Mouse (Mus musculus): ENCODE results near the gene Amn. TPM values are rescaled to one million over a fixed set of nuclear protein-coding genes. Genes with fewer than 3 reads are reported as not detected.

Gene Amn
- polyA plus RNA-seq, 1 experiment, result 194 TPM

DNA sequence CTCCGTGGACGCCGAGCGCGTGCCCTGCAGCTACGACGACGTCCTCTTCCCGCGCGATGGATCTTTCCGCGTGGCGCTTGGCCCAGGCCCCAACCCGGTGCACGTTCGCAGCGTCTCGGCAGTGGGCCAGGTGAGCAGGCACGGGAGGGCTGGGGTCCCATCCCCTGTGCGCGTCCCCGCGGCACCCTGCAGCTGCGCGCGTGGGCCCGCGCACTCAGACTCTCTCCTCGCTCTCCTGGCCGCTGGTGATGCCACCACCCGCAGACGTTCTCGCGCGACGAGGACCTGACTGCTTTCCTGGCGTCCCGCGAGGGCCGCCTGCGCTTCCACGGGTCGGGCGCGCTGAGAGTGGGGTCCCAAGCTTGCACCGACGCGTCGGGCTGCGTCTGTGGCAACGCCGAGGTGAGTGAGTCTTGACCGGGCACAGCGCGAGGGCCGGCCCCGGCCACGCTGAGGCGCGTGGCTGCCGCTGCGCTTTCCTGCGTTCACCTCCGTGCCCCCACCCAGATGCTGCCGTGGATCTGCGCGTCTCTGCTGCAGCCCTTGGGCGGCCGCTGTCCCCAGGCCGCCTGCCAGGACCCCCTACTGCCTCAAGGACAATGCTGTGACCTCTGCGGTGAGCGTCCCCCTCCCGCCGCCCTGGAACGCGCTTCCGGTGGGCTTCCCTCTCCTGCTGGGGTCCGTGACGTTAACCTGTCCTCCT, 3.7 kb downstream of the Amn start:
- Histone ChIP-seq H3K4me1 (ENCODE audit: control insufficient read depth, insufficient read depth, low read length) (peaks cover 10% of the 10 kb centered on the region; the same call in 1 of the 2 replicates), H3K27ac (ENCODE audit: insufficient read depth, low read depth, low read length) (no peak overlapping the region), H3K4me3 (ENCODE audit: insufficient read depth, low read depth, low read length) (peak overlapping the region; percentile 19; the same call in 1 of the 2 replicates), H3K27me3 (replicated peaks; ENCODE audit: control insufficient read depth, insufficient read depth, low read length) (no peaks in the 10 kb centered on the region), H3K36me3 (ENCODE audit: control insufficient read depth, insufficient read depth, low read length) (no peaks in the 10 kb centered on the region)
- DNase-seq, result no peak
- WGBS, result 31% methylated on average over 80 of the region's 80 CpGs
- no peak for TF ChIP-seq POLR2A (IDR thresholded peaks at IDR 0.05; ENCODE audit: low read depth, low read length)
- no peak for TF ChIP-seq CTCF (conservative IDR thresholded peaks at IDR 0.05; ENCODE audit: insufficient read depth, insufficient read length, low read depth, low read length)

DNA sequence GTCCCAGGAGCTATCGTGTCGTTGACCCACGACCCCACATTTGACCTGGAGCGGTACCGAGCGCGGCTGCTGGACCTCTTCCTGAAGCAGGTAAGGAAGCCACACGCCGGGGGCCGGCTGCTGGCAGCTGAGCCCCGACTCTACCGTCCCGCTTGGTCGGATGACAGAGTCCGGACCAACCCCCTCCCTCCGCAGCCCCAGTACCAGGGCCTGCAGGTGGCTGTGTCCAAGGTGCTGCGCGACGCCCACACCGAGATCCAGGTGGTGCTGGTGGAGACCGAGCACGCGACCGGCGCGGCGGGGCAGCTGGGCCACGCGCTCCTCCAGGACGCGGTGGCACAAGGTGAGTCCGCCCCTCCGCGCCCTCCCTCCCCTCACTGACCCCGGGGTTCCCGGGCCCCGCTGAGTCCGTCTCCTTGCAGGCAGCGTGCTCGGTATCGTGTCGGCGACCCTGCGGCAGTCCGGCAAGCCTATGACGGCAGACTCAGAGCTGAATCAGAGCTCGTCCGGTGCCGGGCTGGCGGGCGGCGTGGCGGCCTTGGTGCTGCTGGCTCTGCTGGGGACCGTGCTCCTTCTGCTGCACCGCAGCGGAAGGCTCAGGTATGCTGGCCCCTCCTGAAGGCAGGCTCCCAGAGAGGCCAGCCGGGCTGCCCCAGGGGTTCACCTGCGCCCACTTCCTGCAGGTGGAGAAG, 4.4 kb downstream of the Amn start:
- WGBS, result 23% methylated on average over 58 of the region's 58 CpGs
- peaks cover 10% of the 10 kb centered on the region; the same call in 1 of the 2 replicates for H3K4me1 ChIP-seq (ENCODE audit: control insufficient read depth, insufficient read depth, low read length)
- no peaks in the 10 kb centered on the region for H3K36me3 ChIP-seq (ENCODE audit: control insufficient read depth, insufficient read depth, low read length)
- DNase-seq, result no peak
- H3K4me3 ChIP-seq (ENCODE audit: insufficient read depth, low read depth, low read length), result peak overlapping the region; percentile 4; the same call in 1 of the 2 replicates
- no peaks in the 10 kb centered on the region for H3K27me3 ChIP-seq (replicated peaks; ENCODE audit: control insufficient read depth, insufficient read depth, low read length)
- TF ChIP-seq CTCF (conservative IDR thresholded peaks at IDR 0.05; ENCODE audit: insufficient read depth, insufficient read length, low read depth, low read length) (no peak), POLR2A (IDR thresholded peaks at IDR 0.05; ENCODE audit: low read depth, low read length) (no peak)
- H3K27ac ChIP-seq (ENCODE audit: insufficient read depth, low read depth, low read length), result no peak overlapping the region

DNA sequence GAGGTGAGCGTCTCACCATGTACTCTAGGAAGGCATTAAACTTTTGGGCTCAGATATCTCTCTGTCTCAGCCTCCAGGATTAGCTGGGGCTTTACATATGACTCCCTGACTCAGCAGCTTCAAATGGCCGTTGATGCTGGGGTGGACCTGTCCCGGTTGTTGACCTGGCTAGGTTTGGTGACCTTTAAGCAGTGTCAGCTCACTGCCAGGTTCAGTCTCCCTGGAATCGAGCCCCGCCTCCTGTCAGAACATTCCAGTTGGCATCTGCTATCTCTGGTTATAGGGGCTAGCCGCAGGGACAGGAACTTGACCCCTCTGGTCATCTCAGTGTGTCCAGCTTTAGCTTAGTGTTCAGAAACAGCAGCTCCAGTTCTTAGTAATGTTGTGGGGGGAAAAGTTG, 5.5 kb downstream of the Amn start:
- Histone ChIP-seq H3K4me1 (ENCODE audit: control insufficient read depth, insufficient read depth, low read length) (peaks cover 5% of the 10 kb centered on the region; the same call in 1 of the 2 replicates), H3K27ac (ENCODE audit: insufficient read depth, low read depth, low read length) (no peak overlapping the region), H3K36me3 (ENCODE audit: control insufficient read depth, insufficient read depth, low read length) (no peaks in the 10 kb centered on the region), H3K27me3 (replicated peaks; ENCODE audit: control insufficient read depth, insufficient read depth, low read length) (no peaks in the 10 kb centered on the region), H3K4me3 (ENCODE audit: insufficient read depth, low read depth, low read length) (no peak overlapping the region)
- peak; percentile 62 for DNase-seq
- WGBS, result 48% methylated on average over 6 of the region's 6 CpGs
- TF ChIP-seq CTCF (conservative IDR thresholded peaks at IDR 0.05; ENCODE audit: insufficient read depth, insufficient read length, low read depth, low read length) (no peak), POLR2A (IDR thresholded peaks at IDR 0.05; ENCODE audit: low read depth, low read length) (no peak)

DNA sequence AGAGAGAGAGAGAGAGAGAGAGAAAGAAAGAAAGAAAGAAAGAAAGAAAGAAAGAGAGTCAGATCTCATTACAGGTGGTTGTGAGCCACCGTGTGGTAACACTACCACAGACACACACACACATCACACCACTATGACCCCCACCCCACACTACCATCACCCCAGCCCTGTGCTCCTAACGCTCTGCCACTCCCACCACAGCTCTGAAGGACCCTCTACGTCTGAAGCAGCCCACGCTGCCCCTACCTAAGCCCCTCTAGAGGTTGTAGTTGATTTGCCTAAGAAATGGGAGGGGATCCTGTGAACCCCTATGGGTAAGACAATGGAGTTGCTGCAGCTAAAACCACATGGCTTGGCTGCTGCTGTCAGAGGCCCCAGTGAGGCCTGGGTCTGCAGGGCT, 12.7 kb downstream of the Amn start:
- no peak for DNase-seq
- Histone ChIP-seq H3K4me3 (ENCODE audit: insufficient read depth, low read depth, low read length) (no peak overlapping the region), H3K27ac (ENCODE audit: insufficient read depth, low read depth, low read length) (no peak overlapping the region), H3K4me1 (ENCODE audit: control insufficient read depth, insufficient read depth, low read length) (no peaks in the 10 kb centered on the region), H3K27me3 (replicated peaks; ENCODE audit: control insufficient read depth, insufficient read depth, low read length) (no peaks in the 10 kb centered on the region), H3K36me3 (ENCODE audit: control insufficient read depth, insufficient read depth, low read length) (no peaks in the 10 kb centered on the region)
- TF ChIP-seq CTCF (conservative IDR thresholded peaks at IDR 0.05; ENCODE audit: insufficient read depth, insufficient read length, low read depth, low read length), result no peak
- no peak for TF ChIP-seq POLR2A (IDR thresholded peaks at IDR 0.05; ENCODE audit: low read depth, low read length)
- WGBS, result 99% methylated on average over 4 of the region's 4 CpGs

DNA sequence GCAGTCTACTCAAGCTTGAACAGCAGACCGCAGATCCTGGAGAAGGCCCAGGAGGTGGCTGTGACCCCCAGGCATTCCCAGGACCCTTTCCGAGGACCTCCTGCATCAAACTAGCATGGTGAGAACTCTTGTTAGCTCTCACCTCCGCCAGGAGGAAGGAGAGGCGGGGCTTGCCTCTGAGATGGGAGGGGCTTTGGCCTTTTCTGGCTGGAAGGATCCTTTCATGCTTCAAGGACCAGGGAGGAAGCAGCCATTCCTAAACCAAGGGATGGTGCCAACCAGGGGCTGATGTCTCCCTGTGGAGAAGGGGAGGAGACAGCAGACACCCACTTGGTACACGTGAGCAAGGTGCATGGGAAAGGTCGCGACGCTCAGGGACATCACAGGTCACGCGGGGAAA, 13.6 kb downstream of the Amn start:
- no peak for TF ChIP-seq CTCF (conservative IDR thresholded peaks at IDR 0.05; ENCODE audit: insufficient read depth, insufficient read length, low read depth, low read length)
- TF ChIP-seq POLR2A (IDR thresholded peaks at IDR 0.05; ENCODE audit: low read depth, low read length), result no peak
- Histone ChIP-seq H3K27me3 (replicated peaks; ENCODE audit: control insufficient read depth, insufficient read depth, low read length) (no peaks in the 10 kb centered on the region), H3K4me1 (ENCODE audit: control insufficient read depth, insufficient read depth, low read length) (no peaks in the 10 kb centered on the region), H3K27ac (ENCODE audit: insufficient read depth, low read depth, low read length) (no peak overlapping the region), H3K36me3 (ENCODE audit: control insufficient read depth, insufficient read depth, low read length) (no peaks in the 10 kb centered on the region), H3K4me3 (ENCODE audit: insufficient read depth, low read depth, low read length) (no peak overlapping the region)
- WGBS, result 24% methylated on average over 10 of the region's 10 CpGs
- no peak for DNase-seq

DNA sequence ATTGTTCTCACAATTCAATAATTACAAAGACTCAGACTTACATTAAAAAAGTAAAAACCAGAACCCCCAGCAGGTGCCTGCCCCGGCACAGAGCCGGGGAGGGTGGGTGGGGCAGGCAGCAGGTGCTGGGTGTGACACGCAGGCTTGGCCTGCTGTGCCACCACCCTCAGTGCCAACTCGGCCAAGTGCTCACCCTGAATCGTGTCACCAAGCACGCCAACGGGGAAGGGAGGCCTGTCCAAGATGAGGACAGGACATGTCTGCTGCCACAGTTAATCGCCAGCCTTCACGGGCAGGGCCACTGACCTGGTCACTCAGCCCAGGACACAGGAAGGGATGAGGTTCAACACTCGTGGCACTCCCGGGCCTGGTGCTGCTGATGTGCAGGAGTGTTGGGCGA, 22.1 kb downstream of the Amn start:
- peaks cover 1% of the 10 kb centered on the region; the same call in 1 of the 2 replicates for H3K36me3 ChIP-seq (ENCODE audit: control insufficient read depth, insufficient read depth, low read length)
- H3K4me3 ChIP-seq (ENCODE audit: insufficient read depth, low read depth, low read length), result no peak overlapping the region

DNA sequence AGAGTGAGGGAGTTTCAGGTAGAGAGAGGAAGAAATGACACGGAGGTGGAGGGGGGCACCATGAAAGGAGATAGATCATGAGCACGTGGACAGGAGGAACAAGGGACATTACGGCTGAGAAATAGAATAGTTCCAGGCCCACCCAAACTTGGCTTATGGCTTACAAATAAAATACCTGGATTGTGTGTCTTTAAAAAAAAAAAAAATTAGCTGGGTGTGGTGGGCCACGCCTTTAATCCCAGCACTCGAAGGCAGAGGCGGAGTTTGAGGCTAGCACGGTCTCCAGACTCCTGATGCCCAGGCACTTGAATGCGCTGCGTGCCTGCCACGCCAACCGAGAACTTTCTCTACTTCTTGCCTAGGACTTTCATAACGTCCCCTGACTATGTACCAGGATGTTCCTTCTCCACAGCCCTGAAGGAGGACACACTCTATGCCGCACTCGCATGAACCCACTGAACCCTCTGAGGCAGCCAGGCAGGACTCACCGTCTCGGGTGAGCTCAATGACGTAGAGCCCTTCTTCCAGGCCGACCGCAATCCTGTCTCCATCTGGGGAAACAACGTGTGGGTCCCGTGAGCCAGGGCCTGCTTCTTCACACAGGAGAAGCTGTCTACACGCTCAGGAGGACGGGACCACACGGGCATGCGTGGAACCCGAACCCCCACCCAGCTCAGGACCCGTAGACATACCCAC, 30.6 kb downstream of the Amn start:
- H3K4me3 ChIP-seq (ENCODE audit: insufficient read depth, low read depth, low read length), result no peak overlapping the region
- TF ChIP-seq POLR2A (IDR thresholded peaks at IDR 0.05; ENCODE audit: low read depth, low read length), result no peak
- TF ChIP-seq CTCF (conservative IDR thresholded peaks at IDR 0.05; ENCODE audit: insufficient read depth, insufficient read length, low read depth, low read length), result no peak
- no peak overlapping the region for H3K27ac ChIP-seq (ENCODE audit: insufficient read depth, low read depth, low read length)
- no peaks in the 10 kb centered on the region for H3K4me1 ChIP-seq (ENCODE audit: control insufficient read depth, insufficient read depth, low read length)
- no peaks in the 10 kb centered on the region for H3K27me3 ChIP-seq (replicated peaks; ENCODE audit: control insufficient read depth, insufficient read depth, low read length)
- peaks cover 5% of the 10 kb centered on the region; the same call in 1 of the 2 replicates for H3K36me3 ChIP-seq (ENCODE audit: control insufficient read depth, insufficient read depth, low read length)
- 90% methylated on average over 27 of the region's 27 CpGs for WGBS
- no peak for DNase-seq

More for the DNA sequence above, 22.1 kb downstream of the Amn start:
- Histone ChIP-seq H3K27me3 (replicated peaks; ENCODE audit: control insufficient read depth, insufficient read depth, low read length) (no peaks in the 10 kb centered on the region), H3K4me1 (ENCODE audit: control insufficient read depth, insufficient read depth, low read length) (no peaks in the 10 kb centered on the region), H3K27ac (ENCODE audit: insufficient read depth, low read depth, low read length) (no peak overlapping the region)
- TF ChIP-seq POLR2A (IDR thresholded peaks at IDR 0.05; ENCODE audit: low read depth, low read length) (no peak), CTCF (conservative IDR thresholded peaks at IDR 0.05; ENCODE audit: insufficient read depth, insufficient read length, low read depth, low read length) (no peak)
- no peak for DNase-seq
- 86% methylated on average over 12 of the region's 12 CpGs for WGBS
